Mouse (Mus musculus) skeletal muscle tissue, adult 2 months (tissue): Measurements from ENCODE around the gene Fam219b.

Source experiments
- DNase-seq: peaks from one replicate; pipeline ENCODE4 v3.0.0-alpha.2; 2012; ENCODE audit warnings: low read depth, low spot score

Fam219b gene

DNA sequence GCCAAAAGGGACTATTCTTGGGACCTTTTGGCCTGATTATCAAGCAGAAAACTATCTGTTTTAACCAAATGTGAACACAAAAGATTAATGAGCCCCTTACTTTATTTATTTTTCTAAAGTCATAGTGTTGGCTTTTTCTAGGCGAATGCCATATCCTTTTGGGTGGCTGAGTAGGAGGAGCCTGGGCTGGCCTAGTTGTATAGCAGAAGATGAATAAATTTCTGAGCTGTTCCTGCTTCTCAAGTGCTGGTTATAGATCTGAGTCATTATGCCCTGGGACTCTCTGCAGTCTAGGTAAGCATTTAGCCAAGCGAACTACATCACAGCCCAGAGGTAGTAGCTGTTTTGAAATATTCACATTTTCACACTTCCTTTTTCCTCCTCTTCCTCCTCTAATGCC, 11.8 kb upstream of the Fam219b start:
- no peak for DNase-seq

DNA sequence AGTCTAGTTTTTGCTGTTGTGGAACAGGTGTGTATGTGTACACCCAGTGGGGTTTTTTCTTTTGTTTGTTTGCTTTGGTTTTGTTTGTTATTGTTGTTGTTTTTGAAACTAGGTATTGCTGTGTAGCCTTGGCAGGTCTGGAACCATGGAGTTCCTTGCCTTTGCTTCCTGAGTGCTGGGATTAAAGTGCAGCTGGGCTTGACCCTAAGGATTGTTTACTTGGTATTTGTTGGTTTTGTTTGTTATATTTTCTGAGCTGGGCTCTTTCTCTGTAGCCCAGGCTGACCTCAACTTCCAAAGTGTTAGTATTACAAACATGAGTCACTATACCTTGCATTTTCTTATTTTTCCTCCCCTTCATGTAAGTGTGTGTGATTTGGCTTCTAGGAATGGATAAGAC, 10.9 kb upstream of the Fam219b start:
- no peak for DNase-seq

DNA sequence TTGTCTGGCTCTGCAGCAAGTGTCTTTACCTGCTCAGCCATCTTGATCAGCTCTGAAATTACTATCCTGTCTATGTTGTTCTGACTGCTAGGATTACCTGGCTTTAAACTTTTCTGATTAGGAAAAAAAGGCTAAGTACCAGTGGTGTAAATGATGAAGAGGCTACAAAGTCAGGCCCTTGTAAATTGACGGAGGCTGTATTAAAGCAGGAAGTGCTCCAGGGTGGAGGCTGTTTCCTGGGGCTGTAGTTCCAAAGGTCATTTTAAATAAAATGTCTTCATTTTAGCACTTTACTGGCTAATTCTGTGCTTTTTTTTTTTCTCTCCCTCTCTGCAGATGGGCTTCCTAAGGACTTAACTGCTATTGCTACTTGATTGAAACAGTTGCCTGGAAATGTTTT, 5.4 kb upstream of the Fam219b start:
- no peak for DNase-seq

DNA sequence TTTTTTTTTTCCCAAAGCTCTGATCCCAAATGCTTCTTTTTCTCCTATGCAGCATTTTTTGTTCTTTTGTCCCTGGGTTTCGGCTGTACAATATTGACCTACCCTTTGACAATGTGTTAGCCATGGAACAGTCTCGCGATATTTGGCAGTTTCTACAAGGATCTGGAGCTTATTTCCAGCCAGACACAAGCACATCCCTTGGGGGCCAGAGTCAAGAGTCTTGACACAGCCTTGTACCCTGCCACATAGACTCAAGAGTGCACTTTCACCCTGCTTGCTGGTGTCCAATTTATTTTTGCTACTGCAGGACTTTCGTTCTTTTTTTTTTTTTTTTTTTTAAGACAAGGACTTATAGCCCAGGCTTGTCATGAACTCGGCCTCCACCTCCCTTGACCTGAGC, 966 bp upstream of the Fam219b start:
- DNase-seq: no peak

DNA sequence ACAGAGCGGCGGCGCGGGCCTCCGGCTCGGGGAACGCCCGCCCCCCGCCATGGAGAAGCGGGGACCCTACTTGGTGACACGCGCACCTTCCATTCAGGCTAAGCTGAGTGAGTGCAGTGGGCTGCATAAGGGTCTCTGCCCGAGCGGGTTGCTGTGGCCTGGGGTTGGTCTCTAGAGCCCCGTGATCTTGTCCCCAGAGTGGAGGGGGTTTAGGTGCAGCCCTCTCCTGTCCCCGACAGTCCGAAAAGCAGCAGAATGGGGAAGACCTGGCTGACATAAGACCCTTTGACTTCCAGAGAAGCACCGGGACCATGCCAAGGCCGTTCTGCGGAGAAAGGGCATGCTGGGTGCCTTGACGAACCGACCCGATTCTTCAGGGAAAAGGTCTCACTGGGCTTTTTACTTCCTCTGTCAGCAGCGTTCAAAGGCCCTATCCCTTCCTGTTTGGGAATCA, 427 bp downstream of the Fam219b start:
- DNase-seq: no peak

DNA sequence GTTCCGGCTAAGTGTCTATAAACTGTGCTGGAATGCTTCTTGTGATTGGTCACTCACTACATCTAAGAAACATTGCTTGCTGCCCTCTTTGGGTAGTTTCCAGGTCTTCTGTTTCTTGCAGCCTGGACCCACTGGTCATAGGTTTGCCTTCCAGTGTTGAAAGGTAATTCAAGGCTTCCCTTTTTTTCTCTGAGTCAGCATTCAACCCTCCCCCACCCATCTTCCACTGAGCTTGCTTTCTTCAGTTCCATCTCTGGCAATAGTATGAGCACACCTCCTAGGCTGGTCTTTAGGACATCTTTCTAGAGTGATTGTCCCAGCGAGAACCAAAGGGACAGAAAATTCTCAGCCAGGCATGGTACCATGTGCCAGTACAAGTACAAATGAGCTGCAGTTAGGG, 2.2 kb downstream of the Fam219b start:
- DNase-seq: no peak

DNA sequence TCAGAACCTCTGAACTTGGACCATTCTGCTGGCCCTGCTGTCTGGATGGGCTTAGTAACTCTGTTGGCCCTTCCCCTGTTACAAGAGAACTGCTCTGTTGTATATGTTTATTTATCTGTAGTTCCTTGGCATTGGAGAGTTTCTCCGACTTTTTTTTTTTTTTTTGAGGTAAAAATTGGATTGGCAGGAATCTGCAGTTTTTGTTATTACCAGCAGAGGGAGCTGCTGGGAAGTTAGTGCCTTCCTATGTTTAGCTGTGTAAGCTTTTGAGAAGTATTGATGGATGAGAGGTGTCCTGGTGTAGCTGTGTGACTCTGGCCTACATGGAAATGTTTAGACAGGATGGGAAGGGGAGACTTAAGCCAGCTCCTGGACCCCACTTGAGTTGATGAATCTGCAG, 4.0 kb downstream of the Fam219b start:
- no peak for DNase-seq

DNA sequence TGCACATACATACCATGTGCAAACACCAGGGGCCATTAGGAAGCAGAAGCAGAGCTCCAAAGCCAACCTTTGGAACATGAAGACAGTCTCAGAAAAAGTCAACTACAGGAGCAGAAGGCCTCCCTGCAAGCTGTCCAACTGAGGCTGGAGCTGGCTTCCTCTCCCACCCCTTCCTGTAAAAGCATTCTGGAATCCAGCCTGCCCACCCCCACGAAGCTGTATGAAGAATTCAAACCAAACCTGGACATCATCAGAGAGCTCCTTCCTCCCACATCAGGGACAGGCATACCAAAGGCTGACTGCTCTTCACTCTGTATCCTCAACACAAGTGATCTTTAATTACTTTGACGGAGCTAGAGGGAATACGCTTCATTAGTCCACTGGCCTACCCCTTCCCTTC, 6.6 kb downstream of the Fam219b start:
- no peak for DNase-seq

DNA sequence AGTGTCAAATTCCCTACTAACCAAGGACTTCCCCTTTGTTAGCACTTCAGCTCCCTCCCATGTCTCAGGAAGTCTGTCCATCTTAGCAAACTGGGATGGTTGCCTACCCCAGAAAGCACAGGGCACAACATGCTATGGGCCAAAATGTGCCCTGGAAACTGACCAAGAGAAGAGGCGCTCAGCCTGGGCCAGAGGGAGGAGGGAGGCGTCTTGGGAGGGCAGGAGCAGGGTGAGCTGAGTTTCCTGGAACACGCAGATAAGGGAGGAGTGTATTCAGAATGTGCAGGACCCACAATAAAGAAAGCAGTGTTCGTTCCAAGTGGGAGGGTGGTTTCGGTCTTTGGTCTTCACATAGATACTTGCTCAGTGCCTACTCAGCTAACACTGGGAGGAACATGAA, 10.0 kb downstream of the Fam219b start:
- peak; percentile 82 for DNase-seq

DNA sequence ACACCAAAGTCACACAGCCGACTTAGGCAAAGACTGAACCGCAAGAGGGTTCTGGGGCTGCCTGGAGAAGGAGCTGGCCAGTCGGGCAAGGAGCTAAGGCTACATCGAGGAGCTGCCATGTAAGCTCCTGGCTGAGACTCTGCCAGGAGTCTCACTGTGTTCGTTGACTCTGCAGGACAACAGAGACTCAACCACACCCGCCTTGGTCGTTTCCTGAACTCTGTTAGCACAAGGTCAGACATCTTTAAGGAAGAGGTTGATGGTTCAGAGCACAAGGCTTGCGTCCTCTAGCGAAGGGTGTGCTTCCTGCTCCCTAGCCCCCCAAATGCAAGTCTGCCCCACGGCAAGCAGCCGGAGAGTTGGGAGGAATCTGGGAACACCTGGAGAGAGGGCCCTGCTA, 10.5 kb downstream of the Fam219b start:
- DNase-seq: no peak

DNA sequence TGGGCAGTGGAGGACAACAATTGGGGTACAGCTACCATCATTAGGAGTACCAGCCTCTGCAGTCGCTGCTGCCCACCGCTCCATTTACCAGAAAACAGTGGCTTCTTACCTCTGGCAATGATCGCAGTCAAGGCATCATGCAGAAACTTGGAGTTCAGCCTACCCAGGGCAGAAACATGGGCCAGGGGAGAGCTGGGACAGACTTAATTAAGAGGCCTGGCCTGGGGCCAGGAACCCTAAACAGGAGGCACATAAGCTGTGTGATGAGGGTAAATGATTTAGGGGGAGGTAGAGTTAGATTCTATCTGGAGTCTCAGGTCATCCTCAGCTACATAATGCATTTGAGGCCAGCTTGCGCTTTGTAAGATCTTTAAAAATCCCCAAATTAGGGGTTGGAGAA, 11.9 kb downstream of the Fam219b start:
- DNase-seq: no peak

DNA sequence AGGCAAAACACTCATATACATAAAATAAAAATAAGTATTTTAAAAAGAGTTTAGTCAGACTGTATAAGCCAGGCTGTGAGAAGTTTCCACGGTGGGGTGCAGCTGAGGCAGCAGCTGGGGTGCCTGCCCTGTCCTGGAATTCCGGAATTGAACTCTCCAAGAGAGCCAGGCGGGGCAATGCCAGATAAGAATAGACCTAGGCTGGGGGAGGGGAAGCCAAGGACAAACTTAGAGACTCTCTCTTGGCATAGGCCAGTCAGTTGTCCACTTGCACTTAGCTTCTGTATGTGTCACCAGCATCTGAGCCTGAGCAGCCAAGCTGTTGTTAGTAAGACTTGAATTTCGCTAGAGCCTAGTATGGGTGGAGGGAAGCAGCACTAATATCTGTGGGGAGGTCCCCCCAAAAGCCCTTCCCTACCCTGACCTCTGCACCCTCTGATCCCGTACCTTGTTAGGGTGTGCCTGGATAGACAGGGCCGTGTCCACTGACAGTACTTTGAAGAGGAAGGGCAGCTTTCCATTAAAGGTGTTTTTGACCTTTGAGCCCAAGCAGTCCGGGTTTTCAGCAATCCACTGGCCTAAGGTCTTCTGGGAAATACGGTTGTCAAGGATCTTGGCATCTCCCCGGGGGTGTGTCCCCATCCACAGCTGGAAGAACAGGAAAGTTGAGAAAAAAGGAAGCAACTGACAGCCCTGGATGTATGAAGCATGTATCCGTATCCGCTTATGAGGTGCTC, 13.0 kb downstream of the Fam219b start:
- DNase-seq: no peak

DNA sequence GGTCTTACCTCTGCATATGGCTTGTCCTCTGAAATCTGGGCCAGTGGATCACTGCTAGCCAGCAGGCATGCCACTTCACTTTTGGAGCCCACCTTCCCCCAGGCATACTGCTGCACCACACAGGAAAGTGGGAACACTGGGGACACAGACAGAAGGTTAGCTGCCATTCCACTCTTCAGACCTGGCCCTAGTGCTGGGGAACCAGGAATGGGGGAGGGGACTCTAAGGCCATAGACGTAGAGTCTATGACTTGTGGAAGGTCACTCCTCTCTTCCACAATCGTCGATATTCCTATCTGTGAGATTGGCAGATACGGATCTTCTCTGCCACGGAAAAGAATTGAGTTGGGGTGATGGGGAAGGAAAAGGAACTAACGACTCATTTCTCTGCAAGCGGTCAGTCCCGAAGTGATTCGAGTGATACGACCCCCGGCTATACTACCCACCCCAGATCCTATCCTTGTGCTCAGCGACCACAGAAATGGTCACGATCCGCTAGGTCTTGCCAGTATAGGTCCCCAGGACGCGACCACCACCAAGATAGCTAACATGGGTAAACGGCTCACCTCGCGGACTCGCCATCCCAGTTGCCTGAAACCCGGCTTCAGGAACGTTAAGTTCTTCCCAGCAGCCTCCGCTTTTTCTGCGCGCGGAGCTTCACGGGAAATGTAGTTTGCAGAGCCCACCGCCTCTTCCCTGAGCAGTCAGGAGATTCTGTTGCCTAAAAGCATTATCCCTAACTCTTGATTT, 15.0 kb downstream of the Fam219b start, which contains the start of gene Mpi:
Gene Mpi, minus strand, starts transcription at position 625 of the 749 bp plus-strand sequence.
- no peak for DNase-seq

DNA sequence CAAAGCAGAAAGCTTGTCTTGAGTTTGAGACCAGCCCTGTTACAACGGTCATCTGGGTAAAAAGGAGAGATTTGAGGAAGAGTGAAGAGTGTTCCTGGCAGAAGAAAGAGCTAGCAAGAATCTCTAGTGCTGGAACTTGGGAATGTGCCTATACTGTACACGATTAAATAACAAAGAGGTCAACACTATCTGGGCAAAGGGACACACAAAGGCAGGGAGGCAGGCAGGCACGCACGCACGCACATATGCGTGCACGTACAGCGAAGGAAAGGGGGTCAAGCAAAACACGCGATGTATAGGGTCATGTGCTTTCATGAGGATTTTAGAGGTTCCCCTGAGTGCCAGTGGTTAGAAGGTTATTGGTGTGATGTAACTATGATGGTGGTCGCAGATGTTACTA, 15.8 kb downstream of the Fam219b start:
- no peak for DNase-seq

DNA sequence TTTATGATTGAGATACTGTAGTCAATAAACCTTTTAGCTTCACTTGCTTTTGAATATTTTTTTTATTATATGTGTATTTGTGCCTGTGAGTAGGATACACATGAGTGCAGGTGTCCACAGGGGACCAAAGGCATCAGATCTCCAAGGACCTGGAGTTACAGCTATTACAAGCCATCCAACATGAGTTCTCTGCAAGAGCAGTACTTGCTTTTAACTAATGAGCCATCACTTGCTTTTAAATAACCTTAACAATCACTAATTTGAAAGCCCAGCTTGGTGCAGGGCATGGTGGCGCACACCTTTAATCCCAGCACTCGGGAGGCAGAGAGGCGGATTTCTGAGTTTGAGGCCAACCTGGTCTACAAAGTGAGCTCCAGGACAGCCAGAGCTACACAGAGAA, 17.4 kb downstream of the Fam219b start:
- DNase-seq: no peak

DNA sequence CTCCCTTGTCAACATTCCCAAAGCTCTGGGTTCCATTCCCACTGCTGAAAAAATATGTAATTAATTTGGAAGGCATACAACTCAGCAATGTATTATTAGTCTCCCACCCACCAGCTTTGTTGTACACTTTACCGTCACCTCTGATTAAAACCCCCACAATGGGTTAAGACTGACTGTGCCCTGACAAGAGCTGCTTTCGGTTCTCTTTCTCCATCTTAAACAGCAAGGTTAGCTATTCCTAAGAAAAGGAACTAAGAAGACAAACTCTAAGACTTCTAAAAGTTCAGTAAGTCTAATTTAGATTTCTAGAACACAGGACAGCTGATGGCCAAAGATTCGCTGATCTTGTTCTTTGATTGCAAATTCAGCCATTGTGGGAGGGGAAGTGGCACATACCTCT, 19.9 kb downstream of the Fam219b start:
- no peak for DNase-seq

DNA sequence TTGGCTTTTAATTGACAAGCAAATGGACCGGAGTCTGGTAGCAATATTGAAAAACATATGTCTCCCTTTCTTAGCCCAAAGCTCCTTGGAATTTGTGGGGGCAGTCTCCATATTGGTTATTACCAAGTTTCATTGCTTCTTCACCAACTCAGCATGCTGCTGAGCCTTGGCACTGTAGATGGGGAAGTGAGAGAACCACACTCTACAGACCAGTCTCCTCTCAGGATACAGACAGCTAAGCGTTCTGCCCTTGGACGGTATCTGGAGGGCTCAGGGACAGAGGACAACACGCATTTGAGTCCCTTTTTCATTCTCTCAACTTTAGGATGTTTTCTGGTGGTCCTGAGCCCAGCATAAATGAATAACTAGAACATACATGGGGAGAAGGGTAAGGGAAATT, 21.3 kb downstream of the Fam219b start:
- no peak for DNase-seq

DNA sequence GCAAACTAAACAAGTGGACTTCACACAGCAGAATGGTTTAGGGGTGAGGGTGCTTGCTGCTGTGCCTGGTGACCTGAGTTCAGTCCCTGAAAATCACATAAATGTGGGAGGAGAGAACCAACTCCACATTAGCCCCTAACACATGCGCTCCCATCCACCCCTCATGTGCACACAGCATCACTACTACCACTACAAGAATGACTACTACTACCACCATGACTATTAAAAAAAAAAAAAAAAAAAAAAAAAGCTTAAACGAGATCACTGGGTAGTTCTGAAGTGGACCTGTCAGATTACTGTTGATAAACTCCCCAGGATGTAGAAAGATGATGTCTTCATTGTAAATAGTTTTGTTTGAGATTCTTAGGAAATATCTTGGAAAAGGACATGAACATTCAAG, 22.2 kb downstream of the Fam219b start:
- DNase-seq: no peak

DNA sequence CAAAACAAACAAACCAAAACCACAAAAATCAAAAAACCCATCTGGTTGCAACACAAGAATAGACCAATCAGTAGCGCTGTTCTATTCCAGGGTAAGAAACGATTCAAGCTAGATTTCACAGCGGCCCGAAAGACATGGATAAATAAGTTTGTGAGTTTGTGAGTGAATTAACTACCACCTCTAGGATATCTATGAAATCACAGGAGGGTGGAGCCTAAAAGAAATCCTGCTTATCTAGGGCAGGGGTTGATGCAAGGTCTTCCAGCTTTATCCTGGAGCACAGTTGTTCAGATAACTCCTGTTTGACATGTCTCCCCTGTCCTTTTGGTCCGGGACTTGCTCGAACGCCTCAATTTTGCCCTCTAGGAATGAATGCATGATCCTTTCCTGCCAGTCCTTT, 22.9 kb downstream of the Fam219b start:
- no peak for DNase-seq

DNA sequence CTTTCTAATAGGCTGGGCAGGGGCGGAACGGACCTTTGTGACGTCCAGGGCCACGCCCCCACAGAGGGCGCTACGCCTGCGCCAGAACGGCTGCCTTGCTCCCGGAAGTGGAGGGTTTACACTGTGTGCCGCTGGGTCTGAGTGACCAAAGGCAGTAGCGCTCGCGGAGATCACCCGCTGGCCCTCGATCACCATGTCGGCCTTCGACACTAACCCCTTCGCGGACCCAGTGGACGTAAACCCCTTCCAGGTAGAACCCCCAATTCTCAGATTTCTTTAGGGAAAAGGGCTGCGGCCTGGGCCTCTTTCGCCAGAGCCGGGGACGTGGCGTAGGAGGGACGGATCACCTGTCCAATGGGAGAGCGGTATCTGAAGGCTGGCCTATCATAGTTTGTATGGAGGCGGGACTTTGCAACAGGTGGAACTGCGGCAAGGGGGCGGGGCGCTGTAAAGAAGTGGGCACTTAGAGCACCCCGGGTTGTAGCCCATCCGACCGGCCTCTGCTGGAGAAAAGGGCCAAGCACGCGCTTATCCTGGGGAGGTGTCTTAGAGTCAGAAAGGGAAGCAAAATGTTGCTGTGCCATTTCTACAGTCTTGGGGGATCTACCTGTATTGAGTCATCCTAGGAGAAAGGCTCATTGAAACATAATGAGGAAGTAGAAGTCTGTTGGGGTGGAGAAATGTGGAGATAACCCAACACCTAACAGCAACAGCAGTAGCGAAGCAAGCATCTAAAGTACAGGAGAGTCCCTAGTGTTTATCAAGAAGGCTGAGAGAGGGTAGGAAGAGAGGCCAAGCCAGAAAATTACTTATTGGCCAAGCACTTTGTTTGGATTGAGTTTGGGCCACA, 23.8 kb downstream of the Fam219b start, which contains the start of gene Scamp2:
Gene Scamp2, plus strand, starts transcription at position 83 of the 850 bp plus-strand sequence.
- peak; percentile 90 for DNase-seq

DNA sequence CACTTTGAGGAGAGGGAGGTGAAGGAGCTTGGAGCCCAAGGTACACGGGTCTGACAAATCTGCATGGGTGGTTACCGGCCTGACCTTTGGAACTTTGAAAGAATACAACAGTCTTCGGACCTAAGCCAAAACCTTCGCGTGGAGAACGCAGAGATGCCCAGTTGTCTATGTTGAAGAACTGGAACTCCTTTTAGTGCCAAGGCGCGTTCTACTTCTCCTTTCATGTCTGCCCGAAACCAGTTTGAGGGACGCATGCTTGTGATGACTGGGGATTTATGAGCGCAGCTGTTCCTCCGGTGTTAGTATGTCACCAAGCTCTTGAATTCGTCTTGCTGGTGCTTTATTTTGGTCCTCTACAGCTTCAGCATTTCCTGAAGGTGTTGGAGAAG, 24.4 kb downstream of the Fam219b start:
- DNase-seq: peak; percentile 82

DNA sequence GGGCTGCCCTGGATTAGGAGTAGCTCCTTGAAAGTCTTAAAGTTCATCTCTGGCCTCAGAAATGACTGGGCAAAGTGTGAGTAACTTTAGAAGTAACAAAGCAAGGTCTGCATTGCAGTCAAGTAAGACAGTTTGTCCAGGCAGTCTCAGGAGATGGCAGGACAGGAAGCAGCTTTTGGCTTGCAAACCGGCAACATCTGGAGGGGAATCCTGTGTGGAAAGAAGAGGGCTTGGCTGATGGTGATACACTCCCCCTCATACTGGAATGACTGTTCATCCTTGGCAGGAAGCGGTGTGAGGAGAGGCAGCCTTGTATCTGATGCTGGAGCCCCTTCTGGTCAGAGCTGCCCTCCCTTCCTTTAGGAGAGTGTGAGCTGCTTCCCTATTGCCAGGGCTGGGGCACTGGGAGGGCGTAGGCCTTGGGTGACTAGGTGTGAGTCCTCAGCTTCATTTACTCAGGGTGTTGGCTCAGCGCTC, 25.6 kb downstream of the Fam219b start:
- DNase-seq: peak; percentile 62
